Mouse (Mus musculus): Measurements from ENCODE around the gene Tmbim1.
A peak's percentile ranks its signal among the peaks of the same experiment; 100 is the strongest.

The Tmbim1 gene

GRCm38 (mm10) chr1:74277883-74278537 lies 27.4 kb downstream of the Tmbim1 start:
- no peak for DNase-seq

GRCm38 (mm10) chr1:74277041-74277440 lies 28.4 kb downstream of the Tmbim1 start:
- no peak for DNase-seq

- DNase-seq, result no peak
Measured at GRCm38 (mm10) chr1:74275015-74275414, 30.4 kb downstream of the Tmbim1 start.

GRCm38 (mm10) chr1:74271659-74272058 lies 33.8 kb downstream of the Tmbim1 start:
- DNase-seq, result peak in 1 of 2 experiments; percentile 47

GRCm38 (mm10) chr1:74268750-74269149 lies 36.7 kb downstream of the Tmbim1 start:
- no peak for DNase-seq

- no peak for DNase-seq
Measured at GRCm38 (mm10) chr1:74262510-74262909, 42.9 kb downstream of the Tmbim1 start.

- DNase-seq, result no peak
Measured at GRCm38 (mm10) chr1:74256782-74257181, 48.6 kb downstream of the Tmbim1 start.

- DNase-seq, result no peak
Measured at GRCm38 (mm10) chr1:74255704-74256345, 49.6 kb downstream of the Tmbim1 start.

- no peak for DNase-seq
Measured at GRCm38 (mm10) chr1:74250096-74250495, 55.3 kb downstream of the Tmbim1 start.

- no peak for DNase-seq
Measured at GRCm38 (mm10) chr1:74249331-74249980, 56.0 kb downstream of the Tmbim1 start.

GRCm38 (mm10) chr1:74248799-74249198 lies 56.6 kb downstream of the Tmbim1 start:
- DNase-seq, result no peak

GRCm38 (mm10) chr1:74245525-74245924 lies 59.9 kb downstream of the Tmbim1 start:
- DNase-seq, result no peak

- no peak for DNase-seq
Measured at GRCm38 (mm10) chr1:74240832-74241231, 64.6 kb downstream of the Tmbim1 start.

- DNase-seq, result no peak
Measured at GRCm38 (mm10) chr1:74240311-74240710, 65.1 kb downstream of the Tmbim1 start.

GRCm38 (mm10) chr1:74239618-74240017 lies 65.8 kb downstream of the Tmbim1 start:
- no peak for DNase-seq

GRCm38 (mm10) chr1:74239162-74239561 lies 66.3 kb downstream of the Tmbim1 start:
- DNase-seq, result no peak
